Mouse (Mus musculus): ENCODE measurements at regions not wholly inside any gene's neighbourhood (a gene's known extent, or its start where the extent isn't known, plus 50 kb on each side); places are given as distances from the start of the nearest gene placed in this dataset.

GRCm38 (mm10) chr5:12925466-12925865 is 199.7 kb upstream of the Sema3a start:
- in situ Hi-C loops (cut with MboI; ENCODE audit: low pct_ligation_motif_present, low pct_unique_long_range_greater_than_20kb, low sequenced_read_pairs) (no loop called here), dilution Hi-C loops (cut with MboI; ENCODE audit: extremely low pct_ligation_motif_present, extremely low pct_unique_long_range_greater_than_20kb, low sequenced_read_pairs) (no loop called here)
- Histone ChIP-seq H3K4me3 (replicated peaks in 1 of 3; ENCODE audit: low read depth in 2 of 3, low read length in 2 of 3, poor library complexity in 1 of 3) (no peak overlapping the region), H3K9me3 (replicated peaks; ENCODE audit: low read length) (peaks cover 19% of the 10 kb centered on the region), H3K79me2 (replicated peaks; ENCODE audit: control insufficient read depth, extremely low read depth, insufficient read depth, poor library complexity, severe bottlenecking) (no peaks in the 10 kb centered on the region), H3K4me2 (ENCODE audit: insufficient read depth, low read depth, poor library complexity, severe bottlenecking) (no peak overlapping the region), H3K9ac (ENCODE audit: insufficient read depth, low read depth) (no peak overlapping the region), H3K27me3 (replicated peaks) (no peaks in the 10 kb centered on the region), H3K4me1 (ENCODE audit: control insufficient read depth in 1 of 2, insufficient read depth in 2 of 2) (no peaks in the 10 kb centered on the region), H3K27ac (ENCODE audit: insufficient read depth, low read depth) (no peak overlapping the region), H3K36me3 (replicated peaks in 1 of 2; ENCODE audit: control insufficient read depth in 1 of 2, insufficient read depth in 1 of 2, low read length in 1 of 2) (no peaks in the 10 kb centered on the region)
- DNase-seq (ENCODE audit: extremely low read depth): no peak
- TF ChIP-seq HCFC1 (IDR thresholded peaks at IDR 0.05; ENCODE audit: low read depth, low read length) (no peak), E2F4 (IDR thresholded peaks at IDR 0.05; ENCODE audit: insufficient replicate concordance, low read depth, low read length) (no peak), ELF1 (IDR thresholded peaks at IDR 0.05; ENCODE audit: low read depth, low read length) (no peak), SMC3 (IDR thresholded peaks at IDR 0.05; ENCODE audit: low read depth, low read length) (no peak), TBP (conservative IDR thresholded peaks at IDR 0.05; ENCODE audit: low read depth, low read length) (no peak), MAX (IDR thresholded peaks at IDR 0.05; ENCODE audit: low read length) (no peak), IRF4 (IDR thresholded peaks at IDR 0.05; ENCODE audit: low read depth, low read length) (no peak), JUND (conservative IDR thresholded peaks at IDR 0.05; ENCODE audit: low read depth, low read length) (no peak), GABPA (IDR thresholded peaks at IDR 0.05; ENCODE audit: insufficient replicate concordance, low read depth, low read length) (no peak), UBTF (IDR thresholded peaks at IDR 0.05; ENCODE audit: low read depth, low read length) (no peak), ZC3H11A (IDR thresholded peaks at IDR 0.05; ENCODE audit: low read depth, low read length) (no peak)

DNA sequence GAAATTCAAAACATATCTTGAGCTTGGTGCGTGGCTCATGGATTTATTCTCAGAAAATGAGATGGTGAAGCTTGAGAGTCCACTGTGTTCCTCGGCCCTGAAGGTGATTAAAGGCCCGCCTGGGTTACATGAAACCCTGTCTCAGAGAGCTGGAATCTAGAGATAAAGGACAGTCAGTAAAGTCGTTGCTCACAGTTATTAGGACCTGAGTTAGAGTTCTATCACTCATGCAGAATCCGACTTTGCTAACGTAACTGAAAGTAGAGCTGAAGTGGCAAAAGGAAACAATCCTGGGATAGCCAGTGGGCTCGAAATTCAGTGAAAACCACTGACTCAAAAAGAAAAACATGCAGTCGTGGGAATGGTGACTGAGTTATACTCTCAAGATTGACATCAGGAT is 198.9 kb upstream of the Sema3a start:
- no peak for DNase-seq (ENCODE audit: extremely low read depth)
- no peaks in the 10 kb centered on the region for H3K79me2 ChIP-seq (replicated peaks; ENCODE audit: control insufficient read depth, extremely low read depth, insufficient read depth, poor library complexity, severe bottlenecking)
- no peak overlapping the region for H3K27ac ChIP-seq (ENCODE audit: insufficient read depth, low read depth)
- H3K4me2 ChIP-seq (ENCODE audit: insufficient read depth, low read depth, poor library complexity, severe bottlenecking): no peak overlapping the region
- TF ChIP-seq POLR2AphosphoS2 (IDR thresholded peaks at IDR 0.05; ENCODE audit: low read depth, low read length) (no peak), JUN (IDR thresholded peaks at IDR 0.05; ENCODE audit: insufficient read depth, low read depth, low read length) (no peak), JUND (conservative IDR thresholded peaks at IDR 0.05; ENCODE audit: low read depth, low read length) (no peak), USF2 (conservative IDR thresholded peaks at IDR 0.05; ENCODE audit: low read depth, low read length) (no peak), RCOR1 (conservative IDR thresholded peaks at IDR 0.05; ENCODE audit: low read depth, low read length) (no peak), HCFC1 (IDR thresholded peaks at IDR 0.05; ENCODE audit: low read depth, low read length) (no peak), NELFE (IDR thresholded peaks at IDR 0.05; ENCODE audit: low read depth, low read length) (no peak)
- in situ Hi-C loops (cut with MboI; ENCODE audit: low pct_ligation_motif_present, low pct_unique_long_range_greater_than_20kb, low sequenced_read_pairs) (no loop called here), dilution Hi-C loops (cut with MboI; ENCODE audit: extremely low pct_ligation_motif_present, extremely low pct_unique_long_range_greater_than_20kb, low sequenced_read_pairs) (no loop called here)
- H3K4me1 ChIP-seq (ENCODE audit: control insufficient read depth in 1 of 2, insufficient read depth in 2 of 2): no peaks in the 10 kb centered on the region
- H3K27me3 ChIP-seq (replicated peaks): no peaks in the 10 kb centered on the region
- H3K4me3 ChIP-seq (replicated peaks in 1 of 3; ENCODE audit: low read depth in 2 of 3, low read length in 2 of 3, poor library complexity in 1 of 3): no peak overlapping the region
- H3K9me3 ChIP-seq (replicated peaks; ENCODE audit: low read length): peaks cover 20% of the 10 kb centered on the region
- H3K9ac ChIP-seq (ENCODE audit: insufficient read depth, low read depth): no peak overlapping the region
- no peaks in the 10 kb centered on the region for H3K36me3 ChIP-seq (replicated peaks in 1 of 2; ENCODE audit: control insufficient read depth in 1 of 2, insufficient read depth in 1 of 2, low read length in 1 of 2)

All from CH12.LX (cell line).